Mouse (Mus musculus) embryonic stem cell, embryonic (primary cell): ENCODE results near the gene Rnaseh2a.

Experiments
- CTCF ChIA-PET, 4 experiments: fragments of 300-600 bp in 2 of 4; fragments of 350-600 bp in 2 of 4; sonication (Branson Sonifier 250); formaldehyde crosslinking; loops; one replicate each; lab custom pipeline; 2022; ENCODE audit warnings: inconsistent platforms in 2 of 4; lab: Charles Lee
- POLR2A ChIA-PET, 4 experiments: fragments of 300-600 bp in 2 of 4; fragments of 350-600 bp in 2 of 4; sonication (Branson Sonifier 250); formaldehyde crosslinking; loops; one replicate each; lab custom pipeline; 2022; ENCODE audit warnings: antibody characterized with exemption in 4 of 4, inconsistent platforms in 1 of 4; lab: Charles Lee

Gene Rnaseh2a

GRCm38 (mm10) chr8:84989311-84989731 is 19.8 kb upstream of the Rnaseh2a start:
- ChIA-PET POLR2A (interaction anchor here (0.6 to 27.3 kb wide), 49 partner anchors 8 to 483 kb away, joined by 3 to 992 read pairs (median 5); partner anchors contain the start of genes Asna1 (in 3 of the 4), Junb (in 3 of the 4), Rnaseh2a (in 3 of the 4) and Tnpo2 (in 3 of the 4)), CTCF (interaction anchor here (0.5 to 6.5 kb wide), 38 partner anchors 9 to 280 kb away, joined by 3 to 250 read pairs (median 5); partner anchors contain the start of genes Junb (in 3 of the 4), Asna1 (in 1 of the 4), Dhps (in 1 of the 4) and Tnpo2 (in 1 of the 4))

- ChIA-PET POLR2A (interaction anchor here (0.6 to 27.3 kb wide), 31 partner anchors 9 to 485 kb away, joined by 3 to 992 read pairs (median 4); partner anchors contain the start of genes Dhps (in 3 of the 4), Junb (in 3 of the 4), Gm49661 (in 2 of the 4) and Prdx2 (in 2 of the 4)), CTCF (interaction anchor here (0.6 to 6.5 kb wide), 11 partner anchors 9 to 89 kb away, joined by 3 to 250 read pairs (median 4); partner anchors contain the start of genes Junb (in 2 of the 4) and Dnase2a (in 1 of the 4))
These were observed 18.3 kb upstream of the Rnaseh2a start for GRCm38 (mm10) chr8:84987903-84988302.

- ChIA-PET CTCF (interaction anchor here (0.6 to 6.5 kb wide), 12 partner anchors 9 to 485 kb away, joined by 3 to 250 read pairs (median 4); partner anchors contain the start of gene Junb (in 2 of the 4)), POLR2A (interaction anchor here (0.6 to 27.3 kb wide), 30 partner anchors 10 to 485 kb away, joined by 3 to 992 read pairs (median 4); partner anchors contain the start of genes Dhps (in 3 of the 4), Junb (in 3 of the 4), Gm49661 (in 2 of the 4) and Prdx2 (in 2 of the 4))
These were observed 17.8 kb upstream of the Rnaseh2a start for GRCm38 (mm10) chr8:84987388-84987787.

- POLR2A ChIA-PET, result interaction anchor here (0.7 to 30.0 kb wide), 31 partner anchors 1 to 486 kb away, joined by 3 to 992 read pairs (median 6); partner anchors contain the start of genes Junb (in 3 of the 4), Tnpo2 (in 3 of the 4), Dhps (in 2 of the 4) and Gm49661 (in 2 of the 4)
- CTCF ChIA-PET, result interaction anchor here (0.6 to 6.5 kb wide), 10 partner anchors 10 to 212 kb away, joined by 3 to 250 read pairs (median 19); partner anchors contain the start of gene Junb (in 2 of the 4)
These were observed 16.9 kb upstream of the Rnaseh2a start for GRCm38 (mm10) chr8:84986379-84986945.

- CTCF ChIA-PET, result interaction anchor here (0.6 to 6.5 kb wide), 10 partner anchors 9 to 211 kb away, joined by 3 to 176 read pairs (median 7); partner anchors contain the start of gene Junb (in 1 of the 4)
These were observed 16.3 kb upstream of the Rnaseh2a start for GRCm38 (mm10) chr8:84985684-84986378.

GRCm38 (mm10) chr8:84985049-84985683 is 15.6 kb upstream of the Rnaseh2a start:
- POLR2A ChIA-PET, result interaction anchor here (0.5 to 30.0 kb wide), 32 partner anchors 0 to 488 kb away, joined by 3 to 992 read pairs (median 5); partner anchors contain the start of genes Junb (in 3 of the 4), Asna1 (in 2 of the 4), Dhps (in 2 of the 4) and Gm49661 (in 2 of the 4)
- CTCF ChIA-PET, result interaction anchor here (0.7 to 6.5 kb wide), 12 partner anchors 8 to 57 kb away, joined by 3 to 176 read pairs (median 4); partner anchors contain the start of gene Junb (in 1 of the 4)

More at GRCm38 (mm10) chr8:84985684-84986378, 16.3 kb upstream of the Rnaseh2a start:
- POLR2A ChIA-PET, result interaction anchor here (0.7 to 30.0 kb wide), 33 partner anchors 0 to 487 kb away, joined by 3 to 992 read pairs (median 5); partner anchors contain the start of genes Junb (in 3 of the 4), Tnpo2 (in 3 of the 4), Dhps (in 2 of the 4) and Gm49661 (in 2 of the 4)

- POLR2A ChIA-PET, result interaction anchor here in 3 of 4 experiments (0.6 to 30.0 kb wide), 24 partner anchors 1 to 778 kb away, joined by 3 to 992 read pairs (median 5); partner anchors contain the start of genes Junb (in 3 of the 3), Dhps (in 2 of the 3), Gm49661 (in 2 of the 3) and Prdx2 (in 2 of the 3)
These were observed 14.9 kb upstream of the Rnaseh2a start for GRCm38 (mm10) chr8:84984294-84985048.

GRCm38 (mm10) chr8:84982499-84983011 is 13.0 kb upstream of the Rnaseh2a start:
- CTCF ChIA-PET, result no interaction called here
- POLR2A ChIA-PET, result interaction anchor here in 3 of 4 experiments (0.5 to 30.0 kb wide), 11 partner anchors 3 to 290 kb away, joined by 3 to 992 read pairs (median 114); partner anchors contain the start of genes Gm49661 (in 2 of the 3), Junb (in 2 of the 3), Prdx2 (in 2 of the 3) and Rnaseh2a (in 2 of the 3)

More at GRCm38 (mm10) chr8:84984294-84985048, 14.9 kb upstream of the Rnaseh2a start:
- CTCF ChIA-PET, result interaction anchor here (0.6 to 6.5 kb wide), 8 partner anchors 8 to 56 kb away, joined by 3 to 176 read pairs (median 4); partner anchors contain the start of gene Junb (in 1 of the 4)

GRCm38 (mm10) chr8:84981644-84982498 is 12.3 kb upstream of the Rnaseh2a start:
- CTCF ChIA-PET, result interaction anchor here in 2 of 4 experiments (10.2 to 10.4 kb wide), 2 partner anchors 6 to 7 kb away, joined by 176 to 250 read pairs; partner anchors contain the start of gene Hook2 (in 2 of the 2)

GRCm38 (mm10) chr8:84980622-84981358 is 11.2 kb upstream of the Rnaseh2a start:
- ChIA-PET CTCF (interaction anchor here in 3 of 4 experiments (0.7 to 10.4 kb wide), 8 partner anchors 7 to 78 kb away, joined by 3 to 250 read pairs (median 6); partner anchors contain the start of genes Hook2 (in 2 of the 3), Dnase2a (in 1 of the 3) and Tnpo2 (in 1 of the 3)), POLR2A (interaction anchor here (0.6 to 30.0 kb wide), 42 partner anchors 5 to 1094 kb away, joined by 3 to 992 read pairs (median 7); partner anchors contain the start of genes Dhps (in 3 of the 4), Hook2 (in 3 of the 4), Asna1 (in 2 of the 4) and Gm49661 (in 2 of the 4))

More at GRCm38 (mm10) chr8:84981644-84982498, 12.3 kb upstream of the Rnaseh2a start:
- POLR2A ChIA-PET, result interaction anchor here in 3 of 4 experiments (0.5 to 30.0 kb wide), 20 partner anchors 4 to 1095 kb away, joined by 3 to 992 read pairs (median 18); partner anchors contain the start of genes Hook2 (in 3 of the 3), Asna1 (in 2 of the 3), Dhps (in 2 of the 3) and Gm49661 (in 2 of the 3)

- POLR2A ChIA-PET, result interaction anchor here (0.6 to 30.0 kb wide), 47 partner anchors 6 to 568 kb away, joined by 3 to 992 read pairs (median 9); partner anchors contain the start of genes Asna1 (in 3 of the 4), Dhps (in 3 of the 4), Gm49661 (in 3 of the 4) and Hook2 (in 3 of the 4)
- CTCF ChIA-PET, result interaction anchor here in 3 of 4 experiments (0.7 to 10.4 kb wide), 10 partner anchors 8 to 96 kb away, joined by 3 to 250 read pairs (median 6); partner anchors contain the start of genes Hook2 (in 2 of the 3) and Tnpo2 (in 1 of the 3)
These were observed 10.2 kb upstream of the Rnaseh2a start for GRCm38 (mm10) chr8:84979599-84980421.

- POLR2A ChIA-PET, result interaction anchor here (0.5 to 30.0 kb wide), 67 partner anchors 6 to 1392 kb away, joined by 3 to 992 read pairs (median 9); partner anchors contain the start of genes Dhps (in 4 of the 4), Asna1 (in 3 of the 4), Calr (in 3 of the 4) and Gm49661 (in 3 of the 4)
These were observed 8.8 kb upstream of the Rnaseh2a start, which contains the start of gene Junb for GRCm38 (mm10) chr8:84978248-84978940. Junb (minus strand) TSS chr8:84978718.

More at GRCm38 (mm10) chr8:84978248-84978940, 8.8 kb upstream of the Rnaseh2a start, which contains the start of gene Junb:
- CTCF ChIA-PET, result interaction anchor here (0.6 to 10.4 kb wide), 16 partner anchors 9 to 1104 kb away, joined by 3 to 250 read pairs (median 6); partner anchors contain the start of genes Hook2 (in 2 of the 4) and Tnpo2 (in 1 of the 4)
